Mouse (Mus musculus): ENCODE results near the gene Zbtb20.

Gene Zbtb20

DNA sequence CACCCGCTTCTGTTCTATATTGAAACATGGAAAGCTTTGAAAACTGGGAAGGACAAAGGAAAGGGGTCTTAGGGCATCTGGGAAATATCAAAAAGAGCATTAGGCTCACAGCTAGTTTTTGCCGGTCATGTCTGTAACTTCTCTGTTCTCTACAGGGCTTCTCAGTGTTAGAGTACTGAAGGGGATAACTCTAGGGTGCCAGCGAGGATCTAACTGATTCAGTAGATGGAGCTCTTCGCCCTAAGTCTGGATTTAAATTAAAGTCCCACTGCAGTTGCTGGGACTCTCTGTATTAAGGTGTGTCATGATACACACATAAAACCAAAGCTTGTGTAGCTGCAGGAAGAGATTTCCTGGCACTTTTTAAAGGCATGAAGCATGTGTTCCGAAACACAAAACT lies 634.8 kb downstream of the Zbtb20 start:
- DNase-seq (ENCODE audit: low spot score in 2 of 2): no peak

- no peak for DNase-seq (ENCODE audit: low spot score in 2 of 2)
Measured at GRCm38 (mm10) chr16:43511531-43511930, 635.9 kb downstream of the Zbtb20 start.

GRCm38 (mm10) chr16:43513933-43514332 lies 638.3 kb downstream of the Zbtb20 start:
- no peak for DNase-seq (ENCODE audit: low spot score in 2 of 2)

DNA sequence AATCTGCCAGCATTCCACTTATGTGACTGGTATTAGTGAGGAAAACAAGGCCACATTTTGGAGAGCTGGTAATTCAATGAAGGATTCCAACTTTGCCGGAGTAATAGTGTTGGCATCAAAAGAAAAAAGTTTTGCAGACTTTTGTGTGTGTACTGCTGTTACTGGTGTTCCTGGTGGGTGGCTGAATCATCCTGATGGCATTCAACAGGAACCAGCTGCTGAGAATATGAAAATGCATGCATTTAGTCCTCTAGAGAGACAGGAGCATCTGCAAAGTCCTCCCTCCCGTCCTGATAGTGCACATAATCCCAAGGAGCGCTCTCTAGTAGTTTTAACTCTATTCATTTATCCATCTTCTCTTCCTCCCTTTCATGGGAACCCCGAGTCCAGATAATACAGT lies 639.9 kb downstream of the Zbtb20 start:
- DNase-seq (ENCODE audit: low spot score in 2 of 2): no peak

GRCm38 (mm10) chr16:43520274-43520673 lies 644.6 kb downstream of the Zbtb20 start:
- DNase-seq (ENCODE audit: low spot score in 2 of 2): no peak

DNA sequence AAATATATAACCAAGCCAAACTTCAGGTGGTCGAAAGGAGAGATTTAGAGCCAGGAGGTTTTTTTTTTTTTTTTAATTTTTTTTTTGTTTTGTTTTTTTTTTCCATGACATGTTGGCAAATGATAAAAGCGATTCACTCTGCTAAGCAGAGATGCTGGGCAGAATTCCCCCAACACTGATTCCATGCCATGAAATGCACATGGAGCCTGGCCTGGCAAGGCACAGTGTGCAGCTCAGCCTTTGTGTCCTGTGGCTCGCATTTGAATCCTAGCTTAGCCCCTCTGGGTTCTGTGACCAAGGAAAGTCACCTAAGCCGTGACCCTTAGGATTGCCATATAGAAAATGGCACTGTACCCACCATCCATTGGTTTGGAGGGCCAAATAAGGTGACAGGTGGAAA lies 646.8 kb downstream of the Zbtb20 start:
- no peak for DNase-seq (ENCODE audit: low spot score in 2 of 2)

DNA sequence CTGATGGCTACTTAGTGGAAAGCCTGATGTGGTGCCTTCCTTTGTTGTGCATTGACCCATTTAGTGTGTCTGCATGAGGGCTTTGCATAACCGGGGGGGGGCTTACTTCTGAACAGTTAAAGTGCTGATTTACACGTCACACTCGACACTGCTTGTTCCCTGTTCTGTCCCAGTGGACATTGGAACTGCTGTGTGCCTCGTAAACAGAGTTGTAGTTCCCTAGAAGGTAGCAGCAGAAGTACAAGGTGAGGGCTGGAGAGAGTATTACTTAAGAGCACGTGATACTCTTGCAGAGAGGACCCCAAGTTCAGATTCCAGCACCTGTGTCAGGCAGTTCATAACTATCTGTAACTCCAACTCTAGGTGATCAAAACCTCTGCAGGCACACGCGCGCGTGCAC lies 648.5 kb downstream of the Zbtb20 start:
- DNase-seq (ENCODE audit: low spot score in 2 of 2): no peak

DNA sequence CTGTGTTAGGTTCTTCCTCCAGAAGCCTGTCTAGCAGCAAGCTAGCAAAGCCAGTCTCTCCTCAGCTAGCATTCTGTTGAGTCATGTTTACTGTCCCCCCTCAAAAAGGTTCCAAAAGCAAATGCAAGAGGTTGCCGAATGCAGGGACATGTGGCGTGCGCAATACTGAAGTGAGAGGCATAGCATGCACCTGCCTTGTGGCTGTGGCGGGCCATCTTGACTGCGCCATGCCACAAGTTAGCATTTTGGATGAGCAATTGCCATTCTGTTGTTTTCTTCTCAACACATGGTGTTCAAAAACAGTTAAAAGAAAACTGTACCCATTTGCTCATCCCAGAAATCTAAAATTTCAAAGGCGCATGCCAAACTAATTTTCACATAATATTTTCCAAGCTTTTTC lies 649.9 kb downstream of the Zbtb20 start:
- no peak for DNase-seq (ENCODE audit: low spot score in 2 of 2)

- no peak for DNase-seq (ENCODE audit: low spot score in 2 of 2)
Measured at GRCm38 (mm10) chr16:43528300-43528699, 652.6 kb downstream of the Zbtb20 start.

DNA sequence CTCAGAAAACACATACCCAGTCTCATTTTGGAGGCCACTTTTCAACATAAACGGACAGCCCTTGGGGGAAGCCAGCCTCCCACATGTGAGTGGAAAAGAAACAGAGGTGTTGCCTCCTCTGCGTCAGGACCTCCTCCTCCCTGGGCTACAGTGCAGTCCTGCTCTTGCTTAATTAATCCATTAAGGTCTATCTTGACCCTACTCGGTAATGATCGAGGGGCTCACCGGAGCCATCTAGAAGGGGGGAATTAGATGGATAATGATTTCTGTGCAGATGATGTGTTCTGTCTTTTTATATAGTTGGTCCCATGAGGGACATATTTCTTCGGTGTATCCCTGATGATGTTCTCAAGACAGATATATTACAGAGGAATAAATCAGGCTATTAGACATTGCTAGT lies 655.6 kb downstream of the Zbtb20 start:
- DNase-seq (ENCODE audit: low spot score in 2 of 2): no peak

DNA sequence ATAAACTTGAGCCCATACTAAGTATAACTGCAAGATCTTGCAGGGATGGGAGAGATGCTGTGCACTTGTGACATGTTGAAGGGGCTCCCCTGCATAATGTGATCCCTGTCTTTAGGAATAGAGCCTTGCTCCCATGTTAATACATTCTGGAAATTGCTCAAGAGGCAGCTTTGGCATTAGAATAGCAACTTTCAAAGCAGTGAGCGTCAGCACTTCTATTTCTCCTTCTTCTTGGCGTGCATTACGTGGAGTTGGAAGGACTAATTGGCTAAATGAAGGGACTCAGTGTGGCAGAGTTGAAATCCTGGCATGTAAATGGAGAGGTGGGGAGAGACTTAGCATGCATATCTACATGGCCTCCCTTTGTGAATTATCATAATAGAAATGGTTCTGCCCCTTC lies 658.4 kb downstream of the Zbtb20 start:
- DNase-seq (ENCODE audit: low spot score in 2 of 2): no peak

DNA sequence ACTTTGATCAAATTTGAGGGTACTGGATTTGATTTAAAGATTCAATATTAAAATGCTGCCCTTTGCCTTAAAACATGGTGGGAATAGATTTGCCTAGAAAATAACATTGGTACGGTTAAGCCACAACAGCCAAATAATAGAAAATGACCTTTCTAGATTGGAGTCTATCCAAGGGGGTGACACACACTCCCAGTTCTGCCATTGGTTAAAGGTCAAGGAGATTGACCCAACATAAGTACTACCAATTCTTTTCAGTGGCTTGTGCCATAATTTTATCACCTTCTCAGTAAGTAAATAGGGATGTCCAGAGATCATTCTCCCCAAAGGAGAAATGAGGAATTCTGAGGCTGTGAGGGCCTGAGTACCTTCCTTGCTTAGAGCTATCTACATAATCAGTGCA lies 660.2 kb downstream of the Zbtb20 start:
- DNase-seq (ENCODE audit: low spot score in 2 of 2): no peak

DNA sequence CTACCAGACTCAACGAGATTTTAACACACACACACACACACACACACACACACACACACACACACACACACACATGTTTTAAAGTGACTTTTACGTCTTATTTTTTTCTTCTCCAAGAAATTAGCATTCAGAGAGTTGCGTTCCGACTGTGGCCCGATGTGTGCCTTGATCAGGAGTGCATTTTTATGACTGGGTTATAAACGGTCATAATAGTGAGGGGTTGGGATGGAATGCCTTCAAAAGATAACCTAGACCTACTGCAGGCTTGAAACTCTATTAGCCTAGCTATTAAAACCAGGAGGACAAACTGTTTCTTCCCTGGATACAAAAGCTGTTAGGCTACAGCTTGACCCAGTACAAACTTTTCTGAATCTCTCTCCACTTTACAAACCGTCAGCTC lies 661.5 kb downstream of the Zbtb20 start:
- DNase-seq (ENCODE audit: low spot score in 2 of 2): no peak

GRCm38 (mm10) chr16:43539659-43540096 lies 664.0 kb downstream of the Zbtb20 start:
- DNase-seq (ENCODE audit: low spot score in 2 of 2): no peak

DNA sequence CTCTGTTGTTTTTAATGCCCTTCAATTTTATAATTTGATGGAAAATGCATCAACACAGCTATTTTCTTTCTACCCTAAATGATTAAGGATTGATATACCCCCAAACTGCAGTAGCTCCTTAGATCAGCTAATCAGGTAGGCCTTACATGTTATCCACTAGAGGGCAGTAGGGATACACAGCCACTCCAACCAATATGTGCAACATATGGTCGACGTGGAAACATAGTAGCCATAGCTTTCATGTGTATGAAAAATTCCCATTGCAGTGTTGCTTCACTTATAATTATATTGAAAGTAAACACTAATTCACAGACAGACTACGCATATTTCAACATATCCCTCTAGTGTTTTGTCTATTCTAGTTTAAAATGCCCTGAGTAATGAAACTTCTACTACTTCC lies 664.4 kb downstream of the Zbtb20 start:
- no peak for DNase-seq (ENCODE audit: low spot score in 2 of 2)

- DNase-seq (ENCODE audit: low spot score in 2 of 2): no peak
Measured at GRCm38 (mm10) chr16:43540546-43541167, 665.0 kb downstream of the Zbtb20 start.

DNA sequence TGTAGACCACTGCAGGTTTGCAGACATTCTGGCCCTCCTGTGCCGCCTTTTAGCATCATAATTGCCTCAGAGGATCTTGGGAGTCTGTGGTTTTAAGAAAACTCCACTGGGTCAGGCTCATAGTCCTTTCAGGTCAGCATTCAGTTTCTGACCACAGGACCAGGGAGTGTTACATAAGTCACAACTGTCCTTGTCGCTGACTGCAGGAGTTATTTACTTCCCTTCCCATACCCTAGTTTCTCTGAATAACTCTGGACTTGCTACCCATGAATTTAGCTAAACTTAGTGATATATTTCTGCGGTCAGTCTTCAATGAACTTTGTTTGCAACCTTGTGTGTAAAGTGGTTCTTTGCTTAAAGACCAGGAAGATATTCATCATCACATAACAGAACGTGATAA lies 669.6 kb downstream of the Zbtb20 start:
- no peak for DNase-seq (ENCODE audit: low spot score in 2 of 2)

DNA sequence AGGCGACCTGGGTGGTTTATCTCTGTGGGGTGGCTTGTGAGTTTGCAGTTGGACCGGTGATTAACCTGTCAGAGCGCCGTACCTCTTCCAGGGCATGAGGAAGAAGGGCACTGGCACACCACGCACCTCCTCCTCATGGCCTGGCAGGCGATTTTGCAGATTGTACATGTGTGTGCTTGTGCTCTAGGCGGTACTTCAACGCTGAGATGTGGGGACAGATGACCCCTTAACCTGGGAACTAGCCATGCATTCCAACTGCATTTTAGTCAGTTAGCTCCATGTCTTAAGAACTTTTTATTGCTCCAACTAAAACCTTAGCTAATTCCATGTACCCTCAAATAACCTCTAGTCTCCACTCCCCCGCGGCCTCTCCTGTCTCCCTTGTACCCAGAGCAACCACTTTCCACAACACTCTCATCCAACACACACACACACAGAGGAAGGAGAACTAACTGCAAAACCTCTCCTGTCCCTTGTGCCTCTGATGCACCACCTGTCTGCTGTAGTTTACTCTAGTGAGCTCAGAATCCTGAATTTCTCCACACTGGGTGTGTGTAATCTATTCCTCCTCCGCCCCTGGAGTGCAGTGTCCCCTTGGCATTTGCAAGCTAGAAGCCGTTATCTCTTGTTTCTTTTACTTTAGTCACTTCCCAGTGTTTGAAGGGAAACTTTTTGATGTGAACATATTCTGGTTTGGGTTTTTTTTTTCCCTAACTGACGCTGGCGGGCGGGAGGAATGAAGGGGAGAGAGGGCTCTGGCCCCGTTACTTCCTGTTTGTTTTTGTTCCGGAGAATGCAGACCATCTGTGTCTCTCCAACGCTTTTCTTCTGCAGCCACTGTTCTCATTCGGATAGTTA lies 671.9 kb downstream of the Zbtb20 start:
- no peak for DNase-seq (ENCODE audit: low spot score in 2 of 2)

GRCm38 (mm10) chr16:43548774-43549173 lies 673.1 kb downstream of the Zbtb20 start:
- no peak for DNase-seq (ENCODE audit: low spot score in 2 of 2)

GRCm38 (mm10) chr16:43549425-43550089 lies 673.9 kb downstream of the Zbtb20 start:
- DNase-seq (ENCODE audit: low spot score in 2 of 2): no peak

GRCm38 (mm10) chr16:43552443-43552842 lies 676.8 kb downstream of the Zbtb20 start:
- DNase-seq (ENCODE audit: low spot score in 2 of 2): no peak

DNA sequence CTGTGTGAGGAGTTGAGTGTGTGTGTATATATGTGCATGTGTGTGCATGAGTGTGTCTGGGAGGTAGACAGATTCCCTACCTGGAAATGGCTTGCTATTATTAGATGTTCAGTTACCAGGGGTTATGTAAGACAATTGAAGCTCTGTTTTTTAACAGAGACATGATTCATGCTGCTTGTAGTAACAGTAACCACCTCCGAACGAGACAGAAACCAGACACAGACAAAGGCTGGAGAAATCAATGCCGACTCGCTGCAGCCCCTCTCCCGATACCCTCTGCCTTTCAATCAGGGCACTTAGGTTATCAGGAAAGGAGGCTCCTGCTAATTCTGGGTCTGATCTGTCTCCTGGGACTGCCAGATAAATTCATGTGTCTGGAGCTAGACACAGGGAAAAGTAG lies 681.7 kb downstream of the Zbtb20 start:
- no peak for DNase-seq (ENCODE audit: low spot score in 2 of 2)

- DNase-seq (ENCODE audit: low spot score in 2 of 2): no peak
Measured at GRCm38 (mm10) chr16:43561330-43561729, 685.6 kb downstream of the Zbtb20 start.
